Mouse (Mus musculus) c-Kit-positive CD71-negative TER-119-negative erythroid progenitor cells, embryonic 14.5 days (primary cell): ENCODE measurements at regions not wholly inside any gene's neighbourhood (a gene's known extent, or its start where the extent isn't known, plus 50 kb on each side); places are given as distances from the start of the nearest gene placed in this dataset.

ENCODE experiments used
- DNase-seq: peaks from one replicate; pipeline ENCODE4 v3.0.0-alpha.2; 2013; ENCODE audit warnings: low read depth

- DNase-seq: no peak
Observed at GRCm38 (mm10) chr16:5538836-5539510, 283.2 kb upstream of the Eef2kmt start.

- DNase-seq: peak; percentile 4
Observed at GRCm38 (mm10) chr16:5537286-5538204, 281.8 kb upstream of the Eef2kmt start.

- no peak for DNase-seq
Observed at GRCm38 (mm10) chr16:5536515-5536972, 280.8 kb upstream of the Eef2kmt start.

- no peak for DNase-seq
Observed at GRCm38 (mm10) chr16:5535414-5535813, 279.6 kb upstream of the Eef2kmt start.

- no peak for DNase-seq
Observed at GRCm38 (mm10) chr16:5534862-5535261, 279.1 kb upstream of the Eef2kmt start.

GRCm38 (mm10) chr16:5534385-5534784, 278.6 kb upstream of the Eef2kmt start:
- no peak for DNase-seq

- DNase-seq: no peak
Observed at GRCm38 (mm10) chr16:5532281-5532680, 276.5 kb upstream of the Eef2kmt start.

- no peak for DNase-seq
Observed at GRCm38 (mm10) chr16:5529823-5530222, 274.0 kb upstream of the Eef2kmt start.

- no peak for DNase-seq
Observed at GRCm38 (mm10) chr16:5527936-5528335, 272.2 kb upstream of the Eef2kmt start.

GRCm38 (mm10) chr16:5524375-5524774, 268.6 kb upstream of the Eef2kmt start:
- DNase-seq: no peak

- DNase-seq: no peak
Observed at GRCm38 (mm10) chr16:5523402-5524021, 267.7 kb upstream of the Eef2kmt start.

- DNase-seq: no peak
Observed at GRCm38 (mm10) chr16:5517746-5518145, 262.0 kb upstream of the Eef2kmt start.

- no peak for DNase-seq
Observed at GRCm38 (mm10) chr16:5515867-5516266, 260.1 kb upstream of the Eef2kmt start.

- DNase-seq: no peak
Observed at GRCm38 (mm10) chr16:5507261-5507660, 251.5 kb upstream of the Eef2kmt start.

- no peak for DNase-seq
Observed at GRCm38 (mm10) chr16:5501961-5502360, 246.2 kb upstream of the Eef2kmt start.

- DNase-seq: no peak
Observed at GRCm38 (mm10) chr16:5496051-5496685, 240.4 kb upstream of the Eef2kmt start.

GRCm38 (mm10) chr16:5493352-5493751, 237.6 kb upstream of the Eef2kmt start:
- no peak for DNase-seq

- no peak for DNase-seq
Observed at GRCm38 (mm10) chr16:5487259-5487658, 231.5 kb upstream of the Eef2kmt start.

GRCm38 (mm10) chr16:5483337-5483736, 227.6 kb upstream of the Eef2kmt start:
- DNase-seq: no peak

GRCm38 (mm10) chr16:5480148-5480547, 224.4 kb upstream of the Eef2kmt start:
- DNase-seq: no peak

- no peak for DNase-seq
Observed at GRCm38 (mm10) chr16:5478970-5479369, 223.2 kb upstream of the Eef2kmt start.

- peak; percentile 29 for DNase-seq
Observed at GRCm38 (mm10) chr16:5471321-5471720, 215.5 kb upstream of the Eef2kmt start.
